Mouse (Mus musculus) stomach, postnatal 0 days (tissue): ENCODE measurements at regions not wholly inside any gene's neighbourhood (a gene's known extent, or its start where the extent isn't known, plus 50 kb on each side); places are given as distances from the start of the nearest gene placed in this dataset.

Source experiments
- CTCF ChIP-seq: IDR thresholded peaks from 2 replicates; pipeline ENCODE4 v1.5.1; 2016; ENCODE audit warnings: antibody characterized with exemption, low read depth, mild to moderate bottlenecking, moderate library complexity
- EP300 ChIP-seq: optimal IDR thresholded peaks from 2 replicates; pipeline ENCODE3; 2016; ENCODE audit warnings: antibody characterized with exemption

DNA sequence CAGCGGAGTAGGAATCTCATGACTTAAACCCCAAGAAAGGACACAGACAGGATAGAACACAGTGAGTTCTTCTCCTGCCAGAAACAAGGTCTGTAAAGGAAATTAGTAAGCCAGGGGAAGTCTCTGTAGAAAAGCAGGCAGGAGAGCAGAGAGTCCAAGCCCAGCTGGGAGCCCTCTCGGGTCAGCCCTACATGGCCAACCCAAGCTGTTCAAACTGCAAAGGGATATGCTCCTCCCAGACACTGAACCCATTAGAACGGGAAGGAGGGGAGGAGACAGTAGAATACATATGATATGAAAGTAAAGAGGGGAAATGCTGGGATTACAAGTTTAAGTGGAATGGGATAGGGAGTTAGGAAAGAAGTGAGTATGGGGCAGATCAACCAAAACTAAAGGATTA, 75.7 kb upstream of the Cop1 start:
- TF ChIP-seq CTCF, result no peak
- TF ChIP-seq EP300, result no peak
